Mouse (Mus musculus) liver, embryonic 14.5 days (tissue): Measurements from ENCODE around the gene Ptges3l.

Source experiments
- CTCF ChIP-seq: IDR thresholded peaks from 2 replicates; pipeline ENCODE4 v1.5.1; 2016; ENCODE audit warnings: antibody characterized with exemption, low read depth, control low read depth
- EP300 ChIP-seq: IDR thresholded peaks from 2 replicates; pipeline ENCODE4 v1.6.1; 2016; ENCODE audit warnings: antibody characterized with exemption, low read depth

DNA sequence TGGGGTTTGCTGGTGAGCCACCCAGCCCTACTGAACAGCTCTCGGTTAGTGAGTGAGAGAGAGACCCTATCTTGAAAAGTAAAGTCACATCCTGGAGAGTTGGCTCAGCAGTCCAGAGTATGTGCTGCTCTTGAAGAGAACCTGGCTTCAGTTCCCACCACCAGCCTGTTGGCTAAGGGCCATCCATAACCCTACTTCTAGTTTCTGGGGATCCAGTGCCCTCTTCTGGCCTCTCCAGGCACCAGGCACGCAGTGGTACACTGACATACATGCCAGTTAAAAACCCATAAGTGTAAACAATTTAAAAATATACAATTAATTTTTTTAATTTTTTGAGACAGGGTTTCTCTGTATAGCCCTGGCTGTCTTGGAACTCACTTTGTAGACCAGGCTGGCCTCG lies 25.3 kb upstream of the Ptges3l start:
- peak; percentile 68 for TF ChIP-seq CTCF
- no peak for TF ChIP-seq EP300
